Mouse (Mus musculus) midbrain, embryonic 11.5 days (tissue): Measurements from ENCODE around the gene Gm49340. TPM values are rescaled to one million over a fixed set of nuclear protein-coding genes. Genes with fewer than 3 reads are reported as not detected.

ENCODE experiments used
- ATAC-seq: fragments of 200-750 bp; cut with Nextera tagmentation; 2 replicates; pipeline ENCODE4 v1.8.0; 2017; ENCODE audit warnings: moderate TSS enrichment, moderate library complexity; ENCODE audit not compliant: low FRiP score
- DNase-seq: peaks from one replicate; pipeline ENCODE4 v3.0.0; 2015; ENCODE audit warnings: low spot score; ENCODE audit errors: missing footprints
- H3K27ac ChIP-seq: fragments of 300-500 bp; sonication (generic); 2 replicates; pipeline ENCODE4 v1.5.1; 2014; ENCODE audit warnings: low read depth, low read length
- H3K27me3 ChIP-seq: fragments of 300-500 bp; sonication (generic); 2 replicates; pipeline ENCODE4 v1.6.1; 2014; ENCODE audit warnings: mild to moderate bottlenecking, low read length, moderate library complexity, mixed read lengths; ENCODE audit not compliant: control insufficient read depth, insufficient read depth
- H3K36me3 ChIP-seq: fragments of 300-500 bp; sonication (generic); 2 replicates; pipeline ENCODE4 v1.6.1; 2014; ENCODE audit warnings: mild to moderate bottlenecking, low read length, moderate library complexity, mixed read lengths; ENCODE audit not compliant: control insufficient read depth, insufficient read depth
- H3K4me1 ChIP-seq: fragments of 300-500 bp; sonication (generic); 2 replicates; pipeline ENCODE4 v1.6.1; 2014; ENCODE audit warnings: low read length; ENCODE audit not compliant: control insufficient read depth, insufficient read depth
- H3K4me2 ChIP-seq: fragments of 300-500 bp; sonication (generic); 2 replicates; pipeline ENCODE4 v1.6.1; 2014; ENCODE audit warnings: mild to moderate bottlenecking, moderate library complexity
- H3K4me3 ChIP-seq: fragments of 300-500 bp; sonication (generic); 2 replicates; pipeline ENCODE4 v1.5.1; 2014; ENCODE audit warnings: low read depth, low read length
- H3K9ac ChIP-seq: fragments of 300-500 bp; sonication (generic); 2 replicates; pipeline ENCODE4 v1.6.1; 2014; ENCODE audit warnings: low read length
- H3K9me3 ChIP-seq: fragments of 300-500 bp; sonication (generic); 2 replicates; pipeline ENCODE4 v1.6.1; 2016; ENCODE audit warnings: low read length; ENCODE audit not compliant: control insufficient read depth
- WGBS: fragments of 180-500 bp; shearing (Covaris S2); extraction: QIAGEN DNeasy Blood & Tissue Kit; methylation state at CpG from one replicate; pipeline ENCODE4 v1.1.7; 2014; 5-methylcytosine and 5-hydroxymethylcytosine counted together
- polyA plus RNA-seq: library from polyadenylated mRNA; unstranded; fragments of >200 nt; fragmentation: Nextera tagmentation; extraction: Ambion mirVana; gene quantifications from 2 replicates; pipeline ENCODE4 v1.2.1, GENCODE M21; 2014

The Gm49340 gene
- polyA plus RNA-seq, 1 experiment from 2014 or later: not detected

- no peak for DNase-seq
- no peak overlapping the region for H3K9ac ChIP-seq
- H3K27ac ChIP-seq: no peak overlapping the region
- no peaks in the 10 kb centered on the region for H3K27me3 ChIP-seq
- ATAC-seq: no peak
- no peak overlapping the region for H3K4me3 ChIP-seq
- H3K4me1 ChIP-seq: no peaks in the 10 kb centered on the region
- 57% methylated on average over 4 of the region's 4 CpGs for WGBS
- H3K36me3 ChIP-seq: no peaks in the 10 kb centered on the region
- H3K9me3 ChIP-seq: no peaks in the 10 kb centered on the region; the same call in 1 of the 2 replicates
- no peak overlapping the region for H3K4me2 ChIP-seq
These were observed 65.8 kb downstream of the Gm49340 start for GRCm38 (mm10) chr11:73395374-73395773.

GRCm38 (mm10) chr11:73399514-73399913, 70.0 kb downstream of the Gm49340 start, which contains the start of gene Olfr1:
TSS of gene Olfr1 (minus strand) at chr11:73399614.
- Histone ChIP-seq H3K27me3 (no peaks in the 10 kb centered on the region), H3K27ac (no peak within 1 kb of the TSS), H3K4me1 (no peaks in the 10 kb centered on the region), H3K9me3 (no peaks in the 10 kb centered on the region; the same call in 1 of the 2 replicates), H3K9ac (no peak within 1 kb of the TSS), H3K4me3 (no peak within 1 kb of the TSS), H3K4me2 (no peak within 1 kb of the TSS), H3K36me3 (no peaks in the 10 kb centered on the region)
- ATAC-seq (no peak), DNase-seq (no peak)

Other genes starting within 250 kb of the Gm49340 start
- 0.21 and 0.27 TPM in 2 replicates for gene Itgae, start 239.2 kb upstream of the Gm49340 start, polyA plus RNA-seq
- gene Haspin, start 191.4 kb upstream of the Gm49340 start, polyA plus RNA-seq: 16.7 and 18.9 TPM in 2 replicates
- gene P2rx5, start 169.3 kb upstream of the Gm49340 start, polyA plus RNA-seq: 0.08 and 0.23 TPM in 2 replicates
- 125 TPM in 2 replicates for gene Emc6, start 152.7 kb upstream of the Gm49340 start, polyA plus RNA-seq
- gene Tax1bp3, start 152.7 kb upstream of the Gm49340 start, polyA plus RNA-seq: 183 and 189 TPM in 2 replicates
- gene Ctns, start 130.7 kb upstream of the Gm49340 start, polyA plus RNA-seq: 19.1 and 21.1 TPM in 2 replicates
- 1.1 TPM in 2 replicates for gene Shpk, start 130.3 kb upstream of the Gm49340 start, polyA plus RNA-seq
- not detected in 2 replicates for gene Trpv1, start 95.4 kb upstream of the Gm49340 start, polyA plus RNA-seq
- 0.05 TPM in 1 of 2 replicates, not detected in the other for gene Trpv3, start 62.4 kb upstream of the Gm49340 start, polyA plus RNA-seq
- gene Aspa, start 145 bp upstream of the Gm49340 start, polyA plus RNA-seq: 0.10 TPM in 1 of 2 replicates, not detected in the other
- not detected in 2 replicates for gene Spata22, start within 50 bp of the Gm49340 start, polyA plus RNA-seq
- gene Olfr20, start 21.0 kb downstream of the Gm49340 start, polyA plus RNA-seq: not detected in 2 replicates
- not detected in 2 replicates for gene Olfr376, start 41.5 kb downstream of the Gm49340 start, polyA plus RNA-seq
- not detected in 2 replicates for gene Olfr1, start 69.9 kb downstream of the Gm49340 start, polyA plus RNA-seq
- not detected in 2 replicates for gene Olfr378, start 98.7 kb downstream of the Gm49340 start, polyA plus RNA-seq
- not detected in 2 replicates for gene Olfr380, start 127.8 kb downstream of the Gm49340 start, polyA plus RNA-seq
- not detected in 2 replicates for gene Olfr381, start 161.9 kb downstream of the Gm49340 start, polyA plus RNA-seq
- not detected in 2 replicates for gene Olfr382, start 187.5 kb downstream of the Gm49340 start, polyA plus RNA-seq